Mouse (Mus musculus) layer of hippocampus, postnatal 14 days (tissue): Measurements from ENCODE around the gene Cabp5. TPM values are rescaled to one million over a fixed set of nuclear protein-coding genes. Genes with fewer than 3 reads are reported as not detected.
"Not testable (repeated sequence)": the region's sequence is repeated elsewhere in the genome, so short reads cannot be mapped to it uniquely, and the experiment has no call there.

Source experiments
- DNase-seq, 2 experiments: peaks; one replicate each; pipeline ENCODE4 v3.0.0; 2021 to 2022; ENCODE audit warnings: low spot score in 2 of 2, mixed read lengths in 1 of 2
- long read RNA-seq, 2 experiments: library from polyadenylated mRNA; stranded (forward); transcript quantifications; one replicate each; pipeline ENCODE4 v2.0.0; 2021
- total RNA-seq, 2 experiments: library from RNA; stranded (reverse); gene quantifications; 2 replicates each; pipeline ENCODE4 v1.2.3; 2021

Cabp5 gene
- under 1 TPM in 1 of 2 experiments, not detected in 1; 0.18 TPM for total RNA-seq
- long read RNA-seq, experiment 1, result 0 reads
- long read RNA-seq, experiment 2, result 0 reads

- no peak for DNase-seq
Measured at GRCm38 (mm10) chr7:13397832-13398231, at the start of gene Cabp5. Cabp5 (plus strand) TSS chr7:13398132.

- peak in 1 of 2 experiments; percentile 11 for DNase-seq
Measured at GRCm38 (mm10) chr7:13355943-13356342, 42.0 kb upstream of the Cabp5 start.

- DNase-seq, result no peak
Measured at GRCm38 (mm10) chr7:13380588-13380987, 17.3 kb upstream of the Cabp5 start.

GRCm38 (mm10) chr7:13450541-13450940, 52.6 kb downstream of the Cabp5 start, which contains the start of gene Bsph1:
Bsph1 (plus strand) TSS chr7:13450841.
- DNase-seq, result not testable (repeated sequence)

Other genes with a start within 250 kb of the Cabp5 start
- under 1 TPM; 0.21 to 0.23 TPM for gene Vmn1r88, start 238.6 kb upstream of the Cabp5 start, total RNA-seq
- not detected for gene Vmn1r89, start 185.1 kb upstream of the Cabp5 start, total RNA-seq
- gene Lig1, start 120.8 kb upstream of the Cabp5 start, total RNA-seq, result 1 to 10 TPM; 7.1 to 9.5 TPM
- 10 to 100 TPM; 12.0 to 12.2 TPM for gene Zswim9, start 119.4 kb upstream of the Cabp5 start, total RNA-seq
- under 1 TPM; 0.41 to 0.48 TPM for gene Pla2g4c, start 73.5 kb upstream of the Cabp5 start, total RNA-seq
- gene Bsph1, start 52.7 kb downstream of the Cabp5 start, total RNA-seq, result not detected
- not detected for gene Bsph2, start 172.9 kb downstream of the Cabp5 start, total RNA-seq
- not detected for gene Sult2a5, start 225.8 kb downstream of the Cabp5 start, total RNA-seq